Mouse (Mus musculus): Measurements from ENCODE around the gene Ccnd3. TPM values are rescaled to one million over a fixed set of nuclear protein-coding genes. Genes with fewer than 3 reads are reported as not detected.
A peak's percentile ranks its signal among the peaks of the same experiment; 100 is the strongest.

Gene Ccnd3
- total RNA-seq (2021): 100 to 1,000 TPM; 178 to 185 TPM
- long read RNA-seq, experiment 1, transcript Ccnd3-205 (5 exons, 1,977 nt): major isoform, 123 of 183 reads
- long read RNA-seq, experiment 1, partial matches to known transcripts: 6 of 183 reads
- long read RNA-seq, experiment 1, other reads (novel, unspliced or antisense): 47 of 183 reads
- long read RNA-seq, experiment 2, transcript Ccnd3-205 (5 exons, 1,977 nt): major isoform, 119 of 143 reads
- long read RNA-seq, experiment 2, partial matches to known transcripts: 5 of 143 reads
- long read RNA-seq, experiment 2, other reads (novel, unspliced or antisense): 15 of 143 reads

GRCm38 (mm10) chr17:47504941-47505346, at the start of gene Ccnd3:
Gene Ccnd3, plus strand, starts transcription at chr17:47505051.
- DNase-seq: peak; percentile 78

- no peak for DNase-seq
Observed at GRCm38 (mm10) chr17:47458310-47458709, 46.5 kb upstream of the Ccnd3 start.

DNA sequence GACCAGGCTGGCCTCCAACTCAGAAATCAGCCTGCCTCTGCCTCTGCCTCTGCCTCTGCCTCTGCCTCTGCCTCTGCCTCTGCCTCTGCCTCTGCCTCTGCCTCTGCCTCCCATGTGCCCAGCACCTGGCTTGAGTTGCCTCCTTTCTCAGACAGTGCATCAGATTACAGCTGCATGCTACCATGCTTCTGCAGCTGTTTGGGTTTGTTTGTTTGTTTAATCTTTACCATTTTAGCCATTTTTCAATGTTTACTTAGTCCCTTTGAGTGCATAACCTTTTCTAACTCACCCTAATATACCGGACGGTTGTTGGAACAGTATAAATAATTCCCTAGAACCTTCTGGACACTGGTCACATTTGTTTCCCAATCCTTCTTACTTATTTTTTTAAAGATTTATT, 45.9 kb upstream of the Ccnd3 start:
- no peak for DNase-seq

GRCm38 (mm10) chr17:47459341-47459919, 45.4 kb upstream of the Ccnd3 start:
- no peak for DNase-seq

- DNase-seq: no peak
Observed at GRCm38 (mm10) chr17:47461688-47462087, 43.2 kb upstream of the Ccnd3 start.

DNA sequence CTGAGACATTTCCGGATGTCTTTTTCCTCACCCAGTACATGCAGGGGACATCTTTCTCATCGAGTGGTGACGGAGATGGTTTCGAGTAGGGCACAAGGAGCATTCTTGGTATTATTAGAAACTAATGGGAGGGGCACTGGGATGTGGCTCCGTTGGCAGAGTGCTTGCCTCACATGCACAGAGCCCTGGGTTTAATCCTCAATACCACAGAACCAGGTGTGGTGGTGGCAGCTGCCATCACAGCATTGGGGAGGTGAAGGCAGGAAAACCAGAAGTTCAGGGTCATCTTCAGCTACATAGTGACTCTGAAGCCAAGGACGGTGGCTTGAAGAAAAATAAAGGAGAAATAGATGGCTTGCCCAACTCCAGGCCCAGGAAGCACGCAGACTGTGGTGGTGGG, 42.6 kb upstream of the Ccnd3 start:
- DNase-seq: no peak

DNA sequence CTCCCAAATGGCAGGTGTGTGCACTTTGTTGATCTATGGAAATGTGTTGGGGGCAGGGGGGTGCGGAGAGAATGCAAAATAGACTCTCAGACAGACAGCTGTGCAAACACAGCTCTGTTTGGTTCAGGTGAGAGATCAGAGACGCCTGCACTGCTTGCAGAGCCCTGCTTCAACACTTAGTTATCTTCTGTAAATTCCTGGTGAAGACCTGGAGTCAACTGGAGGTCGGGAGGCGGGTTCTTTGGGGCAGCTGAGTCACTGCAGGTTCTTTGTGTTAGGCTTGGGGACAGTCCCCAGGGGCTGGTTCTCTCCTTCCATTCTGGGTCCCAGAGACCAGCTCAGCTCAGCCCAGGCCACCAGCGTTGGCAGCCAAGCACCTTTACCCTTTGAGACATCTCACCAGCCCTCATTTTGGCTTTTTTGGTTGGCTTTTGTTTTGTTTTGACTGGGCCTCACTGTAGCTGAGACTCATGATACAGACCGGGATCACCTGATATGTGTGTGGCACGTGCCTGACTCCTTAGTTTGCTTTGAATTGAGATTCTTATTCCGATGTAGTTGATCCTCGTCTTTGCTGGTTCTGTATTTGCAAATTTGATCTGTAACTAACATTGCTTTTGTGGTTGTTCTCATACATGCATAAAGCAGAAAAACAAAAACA, 42.0 kb upstream of the Ccnd3 start:
- no peak for DNase-seq

GRCm38 (mm10) chr17:47464248-47464965, 40.4 kb upstream of the Ccnd3 start:
- no peak for DNase-seq

DNA sequence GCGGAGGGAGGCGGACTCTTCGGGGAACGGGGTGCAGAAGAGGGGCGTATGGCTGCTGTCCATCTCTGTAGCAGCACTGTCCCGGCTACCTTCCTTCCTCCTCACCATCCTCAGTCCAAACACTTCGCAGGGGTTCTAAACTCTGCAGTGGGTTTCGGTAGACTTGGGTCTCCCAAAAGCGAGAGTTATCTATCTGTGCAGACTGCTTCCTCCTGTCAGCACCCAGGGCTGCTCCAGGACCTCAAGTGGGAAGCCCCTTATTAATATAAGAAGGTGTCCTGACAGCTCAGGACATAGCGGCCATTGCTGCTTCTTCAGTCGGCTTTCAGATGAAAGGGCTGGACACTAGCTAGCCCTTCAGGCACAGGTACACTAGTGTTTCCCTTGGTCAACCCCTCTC, 39.8 kb upstream of the Ccnd3 start:
- no peak for DNase-seq

- DNase-seq: no peak
Observed at GRCm38 (mm10) chr17:47466284-47466683, 38.6 kb upstream of the Ccnd3 start.

GRCm38 (mm10) chr17:47467659-47468058, 37.2 kb upstream of the Ccnd3 start:
- no peak for DNase-seq

DNA sequence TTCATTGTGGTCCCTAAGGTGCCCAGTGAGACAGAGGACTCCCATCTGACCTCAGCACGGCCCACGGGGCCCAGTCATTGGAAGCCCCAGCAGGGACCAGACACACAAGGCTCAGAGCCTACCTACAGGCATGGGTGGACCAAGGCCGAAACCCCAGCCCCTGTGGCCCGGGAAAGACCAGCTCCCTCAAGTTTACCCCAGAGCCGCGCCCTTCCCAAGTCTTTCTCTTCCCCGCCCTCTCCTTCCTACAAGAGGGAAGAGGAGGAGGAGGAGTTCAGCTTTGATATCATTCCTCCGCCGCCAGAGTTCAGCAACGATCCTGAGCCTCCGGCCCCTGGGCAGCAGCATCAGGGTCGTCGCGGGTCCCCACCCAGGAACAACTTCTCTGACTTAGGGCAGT, 36.8 kb upstream of the Ccnd3 start:
- no peak for DNase-seq

DNA sequence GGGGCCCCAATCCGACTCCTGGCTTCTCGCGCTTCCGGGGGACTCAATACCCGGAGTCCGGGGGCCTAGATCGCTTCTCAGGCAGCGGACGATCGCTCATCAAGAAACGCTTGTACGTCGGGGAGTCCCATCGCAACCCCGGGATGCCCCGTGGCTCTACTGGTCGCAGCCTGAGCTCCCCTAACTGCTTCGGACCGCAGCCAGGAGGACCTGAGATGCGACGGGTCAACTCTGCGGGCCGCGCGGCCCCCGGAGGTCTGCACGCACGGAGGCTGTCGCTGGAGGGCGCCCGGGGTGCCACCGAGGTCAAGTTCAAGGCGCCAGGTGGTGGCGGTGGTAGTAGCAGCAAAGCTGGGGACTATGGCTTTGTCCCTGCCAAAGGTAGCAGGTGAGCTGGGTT, 36.4 kb upstream of the Ccnd3 start:
- no peak for DNase-seq

DNA sequence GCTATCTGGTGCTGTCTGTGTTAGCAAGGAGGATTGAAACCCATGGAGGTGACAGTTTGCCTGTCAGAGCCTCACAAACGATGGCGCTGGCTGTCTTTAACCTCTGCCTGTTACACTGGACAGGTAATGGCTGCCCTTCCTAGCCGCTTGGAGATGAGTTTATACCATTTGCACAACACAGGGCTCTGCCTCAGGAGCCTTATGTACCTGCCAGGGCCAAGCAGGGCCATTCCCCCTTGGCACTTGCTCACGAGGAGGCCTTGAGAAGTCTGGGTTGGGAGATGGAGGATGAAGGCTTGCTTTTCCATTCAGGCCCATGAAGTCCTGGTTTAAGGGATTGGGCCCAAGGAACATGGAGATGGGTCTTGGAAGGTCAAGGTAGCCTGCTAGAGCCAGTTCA, 35.2 kb upstream of the Ccnd3 start:
- no peak for DNase-seq

DNA sequence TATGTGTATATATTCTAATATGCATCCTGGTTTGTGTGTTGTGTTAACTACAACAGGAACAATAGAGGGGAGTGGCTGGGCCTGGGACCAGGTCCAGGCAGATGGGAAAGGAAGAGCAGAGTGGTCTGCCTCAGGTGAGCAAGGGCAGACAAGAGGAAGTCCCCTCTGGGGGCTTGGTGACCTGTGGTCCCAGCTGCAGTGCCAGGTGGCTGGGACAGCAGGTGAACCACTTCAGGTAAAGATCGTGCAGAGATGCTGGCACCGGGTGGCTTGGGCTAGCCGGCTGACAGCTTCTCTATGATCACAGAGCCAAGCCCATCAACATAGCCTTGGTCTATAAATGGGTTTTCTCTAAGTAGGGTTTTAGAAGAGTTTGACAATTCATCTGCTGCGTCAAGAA, 34.7 kb upstream of the Ccnd3 start:
- DNase-seq: no peak

- DNase-seq: no peak
Observed at GRCm38 (mm10) chr17:47470686-47471085, 34.2 kb upstream of the Ccnd3 start.

GRCm38 (mm10) chr17:47472435-47473350, 32.2 kb upstream of the Ccnd3 start:
- no peak for DNase-seq

GRCm38 (mm10) chr17:47473434-47473974, 31.3 kb upstream of the Ccnd3 start:
- DNase-seq: peak; percentile 77

DNA sequence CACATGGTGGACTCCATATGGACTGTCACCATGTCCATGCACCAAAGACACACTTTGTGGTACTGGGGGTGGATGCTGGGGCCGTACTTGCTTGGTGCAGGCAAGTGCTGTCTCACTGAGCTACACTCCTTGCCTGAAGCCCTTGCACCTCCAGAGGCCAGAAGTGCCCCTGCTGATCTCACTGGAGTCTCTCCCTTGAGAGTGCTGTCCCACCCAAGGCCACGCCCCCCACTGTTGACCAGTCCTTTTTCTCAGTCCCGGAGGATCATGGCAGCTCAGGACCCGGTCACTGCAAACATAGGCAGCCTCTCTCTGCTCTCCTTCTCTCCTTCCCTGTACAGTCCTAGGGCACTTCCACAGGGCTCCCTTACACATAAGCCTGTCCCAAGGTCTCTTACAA, 30.6 kb upstream of the Ccnd3 start:
- DNase-seq: no peak

DNA sequence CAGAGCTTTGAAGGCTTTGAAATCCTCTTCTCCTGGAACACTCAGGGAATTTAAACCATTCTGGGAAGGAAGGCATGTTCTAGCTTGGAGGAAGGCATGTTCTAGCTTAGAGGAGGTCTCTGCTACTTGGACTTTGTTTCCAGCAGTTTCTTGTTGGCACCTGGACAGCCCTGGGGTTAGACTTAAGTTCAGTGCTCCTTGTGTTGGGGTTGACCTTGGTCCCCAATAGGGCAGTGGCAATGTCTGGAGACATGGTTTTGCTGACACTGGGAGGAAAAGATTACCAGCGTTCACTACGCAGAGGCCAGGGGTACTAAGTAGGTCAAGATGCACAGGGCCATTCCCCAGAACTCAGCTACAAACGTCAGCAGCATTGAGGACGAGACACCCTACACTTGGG, 29.7 kb upstream of the Ccnd3 start:
- no peak for DNase-seq

- no peak for DNase-seq
Observed at GRCm38 (mm10) chr17:47475714-47476113, 29.1 kb upstream of the Ccnd3 start.

DNA sequence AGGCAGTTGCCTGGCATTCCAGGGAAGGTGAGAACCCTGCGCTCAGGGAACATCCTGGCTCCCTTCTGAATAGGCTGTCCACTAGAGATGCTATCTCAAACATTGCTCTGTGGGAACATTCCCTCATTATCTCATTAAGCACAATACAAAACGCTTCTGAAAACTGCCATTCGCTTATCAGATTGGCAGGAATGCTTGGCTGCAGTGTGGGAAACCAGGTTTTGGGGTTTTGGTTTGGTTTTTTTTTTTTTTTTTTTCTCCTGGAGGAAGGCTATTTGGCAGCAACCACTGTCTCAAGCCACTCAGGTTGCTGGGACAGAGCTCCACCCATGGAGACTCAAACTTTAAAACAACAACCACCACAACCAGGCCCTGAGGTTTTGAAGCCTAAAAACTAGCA, 25.0 kb upstream of the Ccnd3 start:
- DNase-seq: no peak
